Mouse (Mus musculus): Measurements from ENCODE around the gene Wfdc2. TPM values are rescaled to one million over a fixed set of nuclear protein-coding genes. Genes with fewer than 3 reads are reported as not detected.
A peak's percentile ranks its signal among the peaks of the same experiment; 100 is the strongest.
"Not testable (repeated sequence)": the region's sequence is repeated elsewhere in the genome, so short reads cannot be mapped to it uniquely, and the experiment has no call there.

Wfdc2 gene
- total RNA-seq, 2 experiments from 2014 or later, result 0.71 to 1.3 TPM

DNA sequence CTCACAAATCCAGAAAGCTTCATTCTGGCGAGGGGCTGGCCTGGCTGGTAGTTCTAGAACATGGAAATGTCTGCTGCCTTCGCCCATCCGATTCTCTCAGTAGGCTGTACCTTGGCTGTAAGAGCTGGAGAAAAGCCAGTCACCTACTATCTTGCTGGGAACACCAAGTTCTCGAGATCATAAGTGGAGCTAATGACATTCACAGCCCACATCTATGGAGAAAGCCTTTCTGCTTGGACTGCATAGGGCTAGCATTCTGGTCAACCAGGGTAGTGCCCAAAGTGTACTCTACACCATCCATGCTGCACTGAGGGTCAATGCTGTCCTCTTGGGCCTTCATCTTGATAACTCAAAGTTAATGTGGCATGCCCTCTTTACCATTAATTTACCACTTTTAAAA is 31.3 kb downstream of the Wfdc2 start, which contains the start of gene Eppin:
TSS of gene Eppin (minus strand) at position 101 of the 400 bp plus-strand sequence.
- no peak for DNase-seq (ENCODE audit: low spot score in 2 of 2)
- intact Hi-C loops (cut with DNase I), result loop anchor here (1.0 kb wide), 1 partner anchor 133 kb away; no protein-coding TSS in a partner anchor

GRCm38 (mm10) chr2:164600179-164600578 is 38.0 kb downstream of the Wfdc2 start:
- DNase-seq (ENCODE audit: low spot score in 2 of 2), result no peak
- intact Hi-C loops (cut with DNase I), result no loop called here

- intact Hi-C loops (cut with DNase I), result no loop called here
- DNase-seq (ENCODE audit: low spot score in 2 of 2), result no peak
These were observed 41.3 kb downstream of the Wfdc2 start for GRCm38 (mm10) chr2:164603482-164603881.

DNA sequence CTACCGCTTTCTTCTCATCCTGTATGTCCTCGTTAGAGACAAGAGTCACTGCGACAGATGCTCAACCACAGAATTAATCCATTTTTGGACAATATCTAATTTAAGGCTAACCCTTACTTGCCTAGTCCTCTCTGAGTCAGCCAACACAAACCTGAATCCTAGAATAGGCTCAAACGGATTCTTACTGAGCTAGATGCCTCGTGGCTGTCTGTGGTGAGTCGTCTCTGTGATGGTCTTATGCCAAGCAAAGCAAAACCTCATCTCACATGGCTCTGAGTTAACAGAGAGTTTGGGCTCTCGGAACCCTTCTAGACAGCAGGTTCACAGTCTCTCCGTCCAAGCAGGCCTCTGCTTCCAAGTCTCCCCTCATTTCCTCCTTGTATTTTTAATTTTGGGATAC is 42.2 kb downstream of the Wfdc2 start:
- intact Hi-C loops (cut with DNase I), result no loop called here
- DNase-seq (ENCODE audit: low spot score in 2 of 2), result peak in 1 of 2 experiments; percentile 70

DNA sequence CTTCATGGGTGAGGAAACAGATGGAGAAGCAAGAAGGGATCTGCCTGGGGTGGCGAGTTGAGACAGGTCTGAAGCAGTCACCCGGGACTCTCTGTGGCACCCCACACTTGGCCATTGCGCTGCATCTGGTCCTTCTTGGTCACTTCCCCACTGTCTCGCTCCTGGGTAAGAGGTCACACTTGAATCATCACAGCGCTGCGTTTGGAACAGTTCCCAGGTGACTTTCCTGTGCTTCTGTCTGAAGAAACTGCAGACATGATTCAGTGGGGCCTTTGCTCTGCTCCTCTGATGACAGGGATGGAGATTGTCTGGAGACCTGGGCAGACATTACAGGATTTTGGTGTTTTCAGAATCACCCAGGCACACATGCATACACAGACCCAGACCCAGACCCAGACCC is 46.6 kb downstream of the Wfdc2 start:
- intact Hi-C loops (cut with DNase I), result no loop called here
- DNase-seq (ENCODE audit: low spot score in 2 of 2), result no peak

- intact Hi-C loops (cut with DNase I); DNase-seq (ENCODE audit: low spot score in 2 of 2): not testable (repeated sequence)
These were observed 51.3 kb downstream of the Wfdc2 start, which contains the start of the genes Wfdc6b and Wfdc8 for GRCm38 (mm10) chr2:164613471-164613870. TSS of gene Wfdc6b (plus strand) at chr2:164613522. TSS of gene Wfdc8 (minus strand) at chr2:164613626.

GRCm38 (mm10) chr2:164615386-164615785 is 53.2 kb downstream of the Wfdc2 start:
- intact Hi-C loops (cut with DNase I), result no loop called here
- DNase-seq (ENCODE audit: low spot score in 2 of 2), result no peak

Other genes with a start within 250 kb of the Wfdc2 start
- gene Svs6, start 245.7 kb upstream of the Wfdc2 start, total RNA-seq (2021), result not detected
- gene Svs5, start 229.7 kb upstream of the Wfdc2 start, total RNA-seq (2021), result not detected
- not detected for gene Slpi, start 173.3 kb upstream of the Wfdc2 start, total RNA-seq (2021)
- gene Rbpjl, start 159.3 kb upstream of the Wfdc2 start, total RNA-seq (2021), result under 1 TPM; 0.41 to 0.43 TPM
- 10 to 100 TPM; 11.5 to 13.8 TPM for gene Matn4, start 157.3 kb upstream of the Wfdc2 start, total RNA-seq (2021)
- 10 to 100 TPM; 86.7 to 90.7 TPM for gene Sdc4, start 118.5 kb upstream of the Wfdc2 start, total RNA-seq (2021)
- gene Sys1, start 105.4 kb upstream of the Wfdc2 start, total RNA-seq (2021), result 10 to 100 TPM; 38.0 to 39.7 TPM
- 10 to 100 TPM; 11.4 to 13.1 TPM for gene Gm20458, start 101.4 kb upstream of the Wfdc2 start, total RNA-seq (2021)
- not detected for gene Trp53tg5, start 88.7 kb upstream of the Wfdc2 start, total RNA-seq (2021)
- gene Dbndd2, start 76.3 kb upstream of the Wfdc2 start, total RNA-seq (2021), result 100 to 1,000 TPM; 114 to 127 TPM
- 10 to 100 TPM; 92.5 to 94.5 TPM for gene Pigt, start 64.9 kb upstream of the Wfdc2 start, total RNA-seq (2021)
- not detected for gene Spint3, start 11.0 kb downstream of the Wfdc2 start, total RNA-seq (2021)
- gene Wfdc6a, start 23.0 kb downstream of the Wfdc2 start, total RNA-seq (2021), result under 1 TPM in 1 of 2 experiments, not detected in 1; 0.46 TPM
- gene Eppin, start 31.2 kb downstream of the Wfdc2 start, total RNA-seq (2021), result not detected
- not detected for gene Wfdc6b, start 51.1 kb downstream of the Wfdc2 start, total RNA-seq (2021)
- gene Wfdc8, start 51.2 kb downstream of the Wfdc2 start, total RNA-seq (2021), result not detected
- not detected for gene Wfdc16, start 76.4 kb downstream of the Wfdc2 start, total RNA-seq (2021)
- gene Wfdc10, start 93.6 kb downstream of the Wfdc2 start, total RNA-seq (2021), result not detected
- gene Wfdc9, start 94.2 kb downstream of the Wfdc2 start, total RNA-seq (2021), result not detected
- gene Wfdc11, start 111.7 kb downstream of the Wfdc2 start, total RNA-seq (2021), result not detected
- gene Wfdc13, start 122.7 kb downstream of the Wfdc2 start, total RNA-seq (2021), result not detected
- not detected for gene Spint4, start 136.1 kb downstream of the Wfdc2 start, total RNA-seq (2021)
- gene Spint5, start 152.9 kb downstream of the Wfdc2 start, total RNA-seq (2021), result not detected
- 1 to 10 TPM; 1.6 to 1.9 TPM for gene Wfdc3, start 183.5 kb downstream of the Wfdc2 start, total RNA-seq (2021)
- gene Dnttip1, start 183.6 kb downstream of the Wfdc2 start, total RNA-seq (2021), result 10 to 100 TPM; 36.6 to 39.3 TPM
- under 1 TPM; 0.60 to 0.89 TPM for gene Ube2c, start 207.5 kb downstream of the Wfdc2 start, total RNA-seq (2021)
- gene Tnnc2, start 217.6 kb downstream of the Wfdc2 start, total RNA-seq (2021), result not detected
- gene Snx21, start 223.4 kb downstream of the Wfdc2 start, total RNA-seq (2021), result 10 to 100 TPM; 49.6 to 57.6 TPM
- 10 to 100 TPM; 22.4 to 29.7 TPM for gene Acot8, start 242.5 kb downstream of the Wfdc2 start, total RNA-seq (2021)
- gene Zswim3, start 242.7 kb downstream of the Wfdc2 start, total RNA-seq (2021), result 1 to 10 TPM; 8.8 to 9.6 TPM